ENCODE assay signal across 23 mouse cellular contexts in genomic region chr6:121150126-121150525, GRCm38 (mm10). TPM values are rescaled to one million over a fixed set of nuclear protein-coding genes. Genes with fewer than 3 reads are reported as not detected.
DNase-seq lines count a peak whose midpoint lies in the region; ATAC-seq and TF ChIP-seq lines count a peak whose summit lies in the region.
"Had no signal": no experiment of that assay in that cellular context is flagged by ENCODE, and none has a peak within 500 bp of the region (broad histone marks: within the 10 kb centered on the region; RNA-seq: fewer than 3 reads in every experiment).

No protein-coding gene starts in this region.

- no peaks in the 10 kb centered on the region for H3K36me3 ChIP-seq in intestine, postnatal 0 days (ENCODE audit: control insufficient read depth, insufficient read depth)
- no peaks in the 10 kb centered on the region for H3K36me3 ChIP-seq in intestine, embryonic 16.5 days (ENCODE audit: control insufficient read depth, insufficient read depth, low read length)
- H3K36me3 ChIP-seq in lung, embryonic 14.5 days (ENCODE audit: insufficient read depth), result no peaks in the 10 kb centered on the region
- no peaks in the 10 kb centered on the region for H3K36me3 ChIP-seq in ES-Bruce4 (ENCODE audit: control insufficient read depth, insufficient read depth, low read length, poor library complexity, severe bottlenecking)
- H3K36me3 ChIP-seq in kidney, adult 2 months (ENCODE audit: control insufficient read depth, insufficient read depth, low read length), result no peaks in the 10 kb centered on the region
- H3K36me3 ChIP-seq in neural tube, embryonic 15.5 days, result no peaks in the 10 kb centered on the region
- H3K36me3 ChIP-seq: embryonic facial prominence, embryonic 15.5 days; forebrain, embryonic 15.5 days; heart, embryonic 10.5 days; hindbrain, embryonic 12.5 days; hindbrain, embryonic 15.5 days had no signal

- H3K9me3 ChIP-seq in intestine, postnatal 0 days (ENCODE audit: control insufficient read depth), result no peaks in the 10 kb centered on the region
- H3K9me3 ChIP-seq in intestine, embryonic 16.5 days (ENCODE audit: control insufficient read depth, low read length), result no peaks in the 10 kb centered on the region
- no peaks in the 10 kb centered on the region for H3K9me3 ChIP-seq in lung, embryonic 14.5 days (ENCODE audit: low read depth, low read length)
- H3K9me3 ChIP-seq in ES-Bruce4 (replicated peaks; ENCODE audit: control insufficient read depth, insufficient read depth, low read length, poor library complexity, severe bottlenecking), result no peaks in the 10 kb centered on the region
- H3K9me3 ChIP-seq in neural tube, embryonic 15.5 days (replicated peaks), result no peaks in the 10 kb centered on the region
- H3K9me3 ChIP-seq: embryonic facial prominence, embryonic 15.5 days; forebrain, embryonic 15.5 days; heart, embryonic 10.5 days; hindbrain, embryonic 12.5 days; hindbrain, embryonic 15.5 days had no signal

- TF ChIP-seq EP300 in ES-Bruce4 (IDR thresholded peaks at IDR 0.05; ENCODE audit: insufficient read depth, low read depth, low read length), result no peak

- TF ChIP-seq POLR2A in lung, adult 2 months (IDR thresholded peaks at IDR 0.05; ENCODE audit: borderline replicate concordance, extremely low read depth, low read depth, low read length), result no peak
- TF ChIP-seq POLR2A in ES-Bruce4 (IDR thresholded peaks at IDR 0.05; ENCODE audit: insufficient read depth, low read length), result no peak
- no peak for TF ChIP-seq POLR2A in kidney, adult 2 months (IDR thresholded peaks at IDR 0.05; ENCODE audit: low read depth, low read length)

- DNase-seq in lung, embryonic 14.5 days, result no peak
- DNase-seq in lung, adult 2 months, result no peak
- DNase-seq in ZHBTc4 (ENCODE audit: low read depth, low spot score), result peak; percentile 71
- no peak for DNase-seq in kidney, adult 2 months
- DNase-seq: adrenal gland, adult 8-10 months; adrenal gland, postnatal 25 days; cerebellum, adult 11-12 months; cerebellum, adult 8-10 months; cerebellum, postnatal 10 days; cerebellum, postnatal 36 days; gastrocnemius, postnatal 10 days; gastrocnemius, postnatal 36 days; heart, adult 2 months had no signal

- H3K4me3 ChIP-seq in intestine, postnatal 0 days (ENCODE audit: low read depth, low read length), result no peak overlapping the region
- H3K4me3 ChIP-seq in intestine, embryonic 16.5 days (ENCODE audit: low read length), result no peak overlapping the region
- H3K4me3 ChIP-seq in lung, embryonic 14.5 days (ENCODE audit: low read depth, low read length), result no peak overlapping the region
- no peak overlapping the region for H3K4me3 ChIP-seq in lung, adult 2 months (replicated peaks; ENCODE audit: extremely low read depth, low read depth, low read length)
- H3K4me3 ChIP-seq in ES-Bruce4 (ENCODE audit: low read depth, low read length), result no peak overlapping the region
- H3K4me3 ChIP-seq in kidney, adult 2 months (ENCODE audit: insufficient read depth, low read depth, low read length), result no peak overlapping the region
- no peak overlapping the region for H3K4me3 ChIP-seq in neural tube, embryonic 15.5 days (replicated peaks)
- H3K4me3 ChIP-seq: embryonic facial prominence, embryonic 15.5 days; forebrain, embryonic 15.5 days; heart, adult 2 months; heart, embryonic 10.5 days; hindbrain, embryonic 12.5 days; hindbrain, embryonic 15.5 days had no signal

- H3K27ac ChIP-seq in intestine, postnatal 0 days (ENCODE audit: low read depth, low read length), result no peak overlapping the region
- no peak overlapping the region for H3K27ac ChIP-seq in intestine, embryonic 16.5 days (ENCODE audit: low read length)
- no peak overlapping the region for H3K27ac ChIP-seq in lung, embryonic 14.5 days (ENCODE audit: low read depth)
- no peak overlapping the region for H3K27ac ChIP-seq in ES-Bruce4 (ENCODE audit: insufficient read depth, low read length)
- H3K27ac ChIP-seq in kidney, adult 2 months (ENCODE audit: insufficient read depth, low read depth, low read length), result no peak overlapping the region
- no peak overlapping the region for H3K27ac ChIP-seq in neural tube, embryonic 15.5 days (replicated peaks)
- H3K27ac ChIP-seq: embryonic facial prominence, embryonic 15.5 days; forebrain, embryonic 15.5 days; heart, adult 2 months; heart, embryonic 10.5 days; hindbrain, embryonic 12.5 days; hindbrain, embryonic 15.5 days had no signal

- H3K4me1 ChIP-seq in intestine, postnatal 0 days (replicated peaks; ENCODE audit: control insufficient read depth, insufficient read depth, low read length), result no peaks in the 10 kb centered on the region
- peaks cover 8% of the 10 kb centered on the region for H3K4me1 ChIP-seq in intestine, embryonic 16.5 days (ENCODE audit: control insufficient read depth, insufficient read depth, low read length)
- H3K4me1 ChIP-seq in lung, embryonic 14.5 days (ENCODE audit: insufficient read depth), result peaks cover 27% of the 10 kb centered on the region
- H3K4me1 ChIP-seq in lung, adult 2 months (ENCODE audit: control insufficient read depth, insufficient read depth, low read length), result no peaks in the 10 kb centered on the region
- H3K4me1 ChIP-seq in ES-Bruce4 (ENCODE audit: control insufficient read depth, insufficient read depth, low read length), result peaks cover under 1% of the 10 kb centered on the region
- peaks cover 2% of the 10 kb centered on the region; the same call in 1 of the 2 replicates for H3K4me1 ChIP-seq in kidney, adult 2 months (ENCODE audit: control insufficient read depth, insufficient read depth, low read length)
- H3K4me1 ChIP-seq in neural tube, embryonic 15.5 days, result peaks cover 8% of the 10 kb centered on the region; the same call in 1 of the 2 replicates

- no peak overlapping the region for H3K9ac ChIP-seq in intestine, postnatal 0 days (ENCODE audit: low read depth, low read length)
- H3K9ac ChIP-seq in intestine, embryonic 16.5 days (ENCODE audit: low read depth, low read length), result no peak overlapping the region
- H3K9ac ChIP-seq in lung, embryonic 14.5 days, result no peak overlapping the region
- no peak overlapping the region for H3K9ac ChIP-seq in ES-Bruce4 (ENCODE audit: low read depth, poor library complexity, severe bottlenecking)
- no peak overlapping the region for H3K9ac ChIP-seq in neural tube, embryonic 15.5 days (replicated peaks)
- H3K9ac ChIP-seq: embryonic facial prominence, embryonic 15.5 days; forebrain, embryonic 15.5 days; hindbrain, embryonic 12.5 days; hindbrain, embryonic 15.5 days had no signal

- TF ChIP-seq CTCF in intestine, postnatal 0 days (IDR thresholded peaks at IDR 0.05; ENCODE audit: low read depth), result peak; percentile 13; the same call in 1 of the 2 replicates
- 0 out of 2 replicates have a peak, but pooled peaks have one; percentile 4 for TF ChIP-seq CTCF in lung, embryonic 14.5 days (IDR thresholded peaks at IDR 0.05; ENCODE audit: low read depth)
- TF ChIP-seq CTCF in lung, adult 2 months (IDR thresholded peaks at IDR 0.05; ENCODE audit: insufficient read depth, low read length), result no peak
- TF ChIP-seq CTCF in ES-Bruce4 (IDR thresholded peaks at IDR 0.05; ENCODE audit: low read depth, low read length), result peak; percentile 22
- TF ChIP-seq CTCF in kidney, adult 2 months (conservative IDR thresholded peaks at IDR 0.05; ENCODE audit: insufficient read depth, insufficient read length, low read depth, low read length), result no peak

- ATAC-seq in intestine, postnatal 0 days, result no peak
- no peak for ATAC-seq in intestine, embryonic 16.5 days
- ATAC-seq in lung, embryonic 14.5 days (ENCODE audit: insufficient read depth), result no peak
- no peak for ATAC-seq in neural tube, embryonic 15.5 days (ENCODE audit: low FRiP score)
- ATAC-seq: CD4-positive, CD25-positive, alpha-beta regulatory T cell, adult 4 months; forebrain, embryonic 15.5 days had no signal

- no peak overlapping the region for H3K4me2 ChIP-seq in intestine, postnatal 0 days (replicated peaks; ENCODE audit: low read depth)
- no peak overlapping the region for H3K4me2 ChIP-seq in intestine, embryonic 16.5 days (ENCODE audit: low read depth, low read length)
- H3K4me2 ChIP-seq in lung, embryonic 14.5 days, result no peak overlapping the region
- H3K4me2 ChIP-seq in neural tube, embryonic 15.5 days, result no peak overlapping the region
- H3K4me2 ChIP-seq: embryonic facial prominence, embryonic 15.5 days; forebrain, embryonic 15.5 days; hindbrain, embryonic 12.5 days; hindbrain, embryonic 15.5 days had no signal

- WGBS in intestine, postnatal 0 days, result 94% methylated on average over 8 of the region's 8 CpGs
- WGBS in intestine, embryonic 16.5 days, result 95% methylated on average over 8 of the region's 8 CpGs
- 90% methylated on average over 8 of the region's 8 CpGs for WGBS in lung, embryonic 14.5 days
- WGBS in lung, adult 2 months, result 98% methylated on average over 8 of the region's 8 CpGs
- 95% methylated on average over 8 of the region's 8 CpGs for WGBS in kidney, adult 2 months
- WGBS in neural tube, embryonic 15.5 days, result 95% methylated on average over 8 of the region's 8 CpGs

- H3K27me3 ChIP-seq in intestine, postnatal 0 days (replicated peaks; ENCODE audit: control insufficient read depth, insufficient read depth, low read length), result no peaks in the 10 kb centered on the region
- H3K27me3 ChIP-seq in intestine, embryonic 16.5 days (replicated peaks; ENCODE audit: control insufficient read depth, insufficient read depth, low read length), result no peaks in the 10 kb centered on the region
- H3K27me3 ChIP-seq in lung, embryonic 14.5 days (ENCODE audit: insufficient read depth, low read length), result no peaks in the 10 kb centered on the region
- no peaks in the 10 kb centered on the region for H3K27me3 ChIP-seq in ES-Bruce4 (ENCODE audit: control insufficient read depth, insufficient read depth, low read length, poor library complexity, severe bottlenecking)
- no peaks in the 10 kb centered on the region for H3K27me3 ChIP-seq in kidney, adult 2 months (replicated peaks; ENCODE audit: control insufficient read depth, insufficient read depth, low read length)
- no peaks in the 10 kb centered on the region for H3K27me3 ChIP-seq in neural tube, embryonic 15.5 days (replicated peaks)
- H3K27me3 ChIP-seq: embryonic facial prominence, embryonic 15.5 days; forebrain, embryonic 15.5 days; hindbrain, embryonic 12.5 days; hindbrain, embryonic 15.5 days had no signal

RNA-seq across cellular contexts. Expression of gene Mical3, which starts 19.3 kb away (rescaled TPM):
- polyA plus RNA-seq in intestine, postnatal 0 days (2015; fragmentation: Nextera tagmentation; extraction: Ambion mirVana), result 3.6 and 4.5 TPM in 2 replicates
- polyA plus RNA-seq in intestine, embryonic 16.5 days (2015; fragmentation: Nextera tagmentation; extraction: Ambion mirVana), result 4.8 and 5.5 TPM in 2 replicates
- 27.0 and 29.8 TPM in 2 replicates for polyA plus RNA-seq in lung, embryonic 14.5 days (2014; fragmentation: Nextera tagmentation; extraction: Ambion mirVana)
- polyA plus RNA-seq in lung, adult 2 months (2012; rRNA removed), result 17.8 and 24.3 TPM in 2 replicates
- polyA plus RNA-seq in ES-Bruce4 (2011; ENCODE audit: insufficient read depth, insufficient read length, low read depth, missing spikeins), result 43.5 and 49.0 TPM in 2 replicates
- 16.1 and 17.5 TPM in 2 replicates for polyA plus RNA-seq in kidney, adult 2 months (2012; rRNA removed)
- 30.3 and 35.2 TPM in 2 replicates for polyA plus RNA-seq in neural tube, embryonic 15.5 days (2015; fragmentation: Nextera tagmentation; extraction: Ambion mirVana)

RNA-seq across cellular contexts. Expression of gene Pex26, which starts 33.3 kb away (rescaled TPM):
- 6.3 and 7.2 TPM in 2 replicates for polyA plus RNA-seq in intestine, postnatal 0 days (2015; fragmentation: Nextera tagmentation; extraction: Ambion mirVana)
- polyA plus RNA-seq in intestine, embryonic 16.5 days (2015; fragmentation: Nextera tagmentation; extraction: Ambion mirVana), result 13.4 and 14.8 TPM in 2 replicates
- 7.6 and 8.1 TPM in 2 replicates for polyA plus RNA-seq in lung, embryonic 14.5 days (2014; fragmentation: Nextera tagmentation; extraction: Ambion mirVana)
- 13.0 and 13.5 TPM in 2 replicates for polyA plus RNA-seq in lung, adult 2 months (2012; rRNA removed)
- polyA plus RNA-seq in ES-Bruce4 (2011; ENCODE audit: insufficient read depth, insufficient read length, low read depth, missing spikeins), result 9.7 and 10.7 TPM in 2 replicates
- polyA plus RNA-seq in kidney, adult 2 months (2012; rRNA removed), result 21.0 and 24.2 TPM in 2 replicates
- 14.3 and 15.0 TPM in 2 replicates for polyA plus RNA-seq in neural tube, embryonic 15.5 days (2015; fragmentation: Nextera tagmentation; extraction: Ambion mirVana)

Comparison
In these comparisons a context has a peak if more than half of its experiments do, and no peak if none do; other contexts are left out.
1. CTCF ChIP-seq: peak in intestine, postnatal 0 days (single experiment), lung, embryonic 14.5 days (single experiment) and ES-Bruce4 (single experiment); none in lung, adult 2 months (single experiment) and kidney, adult 2 months (single experiment).